Mouse (Mus musculus): Measurements from ENCODE around the gene Nacad.

GRCm38 (mm10) chr11:6626388-6626772, 20.5 kb upstream of the Nacad start:
- no peak for TF ChIP-seq CTCF (IDR thresholded peaks at IDR 0.05; ENCODE audit: low read depth)
- TF ChIP-seq EP300 (IDR thresholded peaks at IDR 0.05; ENCODE audit: low read depth), result no peak

Measured in liver, postnatal 0 days (tissue).